ENCODE assay signal across 7 mouse cellular contexts in the genomic region with DNA sequence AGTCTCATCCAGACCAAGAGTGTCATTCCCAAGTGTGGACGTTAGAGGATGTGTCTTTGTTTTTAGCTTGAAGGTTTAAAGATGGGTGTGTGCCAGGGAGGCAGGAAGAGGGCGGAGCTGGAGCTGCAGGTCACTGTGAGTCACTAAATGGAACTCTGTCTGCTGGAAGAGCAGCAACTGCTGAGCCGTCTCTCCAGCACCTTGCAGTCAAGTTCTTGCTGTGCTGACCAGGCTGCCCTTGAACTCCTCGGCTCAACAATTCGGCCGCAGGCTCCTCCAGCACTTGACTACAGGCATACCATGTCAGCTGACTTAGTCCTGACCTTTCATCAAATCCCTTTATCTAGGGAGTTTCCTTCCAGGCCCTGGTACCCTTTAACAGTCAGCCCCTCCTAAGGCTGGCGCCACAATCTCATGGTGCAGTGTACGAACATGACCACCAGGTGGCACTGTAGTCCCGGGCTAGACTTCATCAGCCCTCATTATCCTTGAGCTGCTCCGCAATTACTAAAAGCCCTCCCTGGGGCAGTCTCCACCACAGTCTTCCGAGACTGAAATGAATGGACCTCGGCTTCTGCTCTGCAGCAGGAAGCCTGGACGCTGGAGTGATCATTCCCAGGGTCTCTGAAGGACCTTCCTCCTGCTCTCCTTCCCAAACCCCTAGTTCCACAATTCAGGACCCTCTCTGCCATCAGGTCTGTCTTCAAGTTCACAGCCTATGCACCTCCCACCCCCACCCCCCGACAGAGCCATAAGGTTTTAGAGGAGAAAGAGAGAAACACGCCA. TPM values are rescaled to one million over a fixed set of nuclear protein-coding genes. Genes with fewer than 3 reads are reported as not detected.
DNase-seq lines count a peak whose midpoint lies in the region; ATAC-seq lines count a peak whose summit lies in the region.

No protein-coding gene starts in this region.

- H3K9ac ChIP-seq in midbrain, embryonic 12.5 days (replicated peaks), result peak overlapping the region; percentile 46

- H3K4me3 ChIP-seq in limb, embryonic 10.5 days, result peak overlapping the region; percentile 43
- H3K4me3 ChIP-seq in midbrain, embryonic 12.5 days, result peak overlapping the region; percentile 17

- H3K4me2 ChIP-seq in midbrain, embryonic 12.5 days (replicated peaks), result peak overlapping the region; percentile 47

- no peaks in the 10 kb centered on the region for H3K9me3 ChIP-seq in limb, embryonic 10.5 days (replicated peaks)
- no peaks in the 10 kb centered on the region for H3K9me3 ChIP-seq in midbrain, embryonic 12.5 days

- peak overlapping the region; percentile 91 for H3K27ac ChIP-seq in limb, embryonic 10.5 days
- peak overlapping the region; percentile 72 for H3K27ac ChIP-seq in midbrain, embryonic 12.5 days (replicated peaks)

- no peaks in the 10 kb centered on the region for H3K36me3 ChIP-seq in limb, embryonic 10.5 days
- H3K36me3 ChIP-seq in midbrain, embryonic 12.5 days, result no peaks in the 10 kb centered on the region

- H3K27me3 ChIP-seq in limb, embryonic 10.5 days (ENCODE audit: low read depth, poor library complexity, severe bottlenecking), result peaks cover 12% of the 10 kb centered on the region
- peaks cover 25% of the 10 kb centered on the region for H3K27me3 ChIP-seq in midbrain, embryonic 12.5 days

- WGBS in limb, embryonic 10.5 days, result 6% methylated on average over 15 of the region's 15 CpGs
- WGBS in midbrain, embryonic 12.5 days, result 8% methylated on average over 15 of the region's 15 CpGs

- peaks cover 48% of the 10 kb centered on the region for H3K4me1 ChIP-seq in limb, embryonic 10.5 days
- H3K4me1 ChIP-seq in midbrain, embryonic 12.5 days, result peaks cover 20% of the 10 kb centered on the region

- peak; percentile 94 to 98 for DNase-seq in adrenal gland, adult (ENCODE audit: inconsistent age in 2 of 2, low spot score in 1 of 2)
- DNase-seq in embryo, embryonic 9.5 days (ENCODE audit: extremely low spot score), result peak; percentile 91
- DNase-seq in kidney, adult 11 months, result peak; percentile 74
- peak; percentile 93 for DNase-seq in limb, embryonic 10.5 days (ENCODE audit: low spot score)
- DNase-seq in skeletal muscle tissue, adult 2 months (ENCODE audit: low read depth, low spot score), result peak; percentile 80

- ATAC-seq in granulocyte monocyte progenitor cell, adult 5-6 weeks (replicated peaks; ENCODE audit: poor library complexity, severe bottlenecking), result peak; percentile 80
- ATAC-seq in midbrain, embryonic 12.5 days (ENCODE audit: low FRiP score, low read depth), result peak; percentile 73

RNA-seq across cellular contexts. Expression of a gene that starts 23.1 kb away (rescaled TPM):
- 15.1 and 25.0 TPM in 2 replicates for total RNA-seq in granulocyte monocyte progenitor cell, adult 5-6 weeks (2014; fragmentation: Nextera tagmentation)
- 17.5 and 17.6 TPM in 2 replicates for total RNA-seq in granulocyte monocyte progenitor cell, adult 5-6 weeks (2017)
- polyA plus RNA-seq in limb, embryonic 10.5 days (2016; fragmentation: Nextera tagmentation; extraction: Ambion mirVana), result 25.7 and 27.9 TPM in 2 replicates
- 32.1 and 35.3 TPM in 2 replicates for polyA plus RNA-seq in midbrain, embryonic 12.5 days (2016; fragmentation: Nextera tagmentation; extraction: Ambion mirVana)

RNA-seq across cellular contexts. Expression of a gene that starts 28.4 kb away (rescaled TPM):
- total RNA-seq in granulocyte monocyte progenitor cell, adult 5-6 weeks (2014; fragmentation: Nextera tagmentation), result not detected in 2 replicates
- 0.99 and 2.4 TPM in 2 replicates for total RNA-seq in granulocyte monocyte progenitor cell, adult 5-6 weeks (2017)
- polyA plus RNA-seq in limb, embryonic 10.5 days (2016; fragmentation: Nextera tagmentation; extraction: Ambion mirVana), result 0.19 and 0.33 TPM in 2 replicates
- 0.08 and 0.12 TPM in 2 replicates for polyA plus RNA-seq in midbrain, embryonic 12.5 days (2016; fragmentation: Nextera tagmentation; extraction: Ambion mirVana)

Comparison
In these comparisons a context has a peak if more than half of its experiments do, and no peak if none do; other contexts are left out.
1. Peak in every context shown above with its lines: DNase-seq, ATAC-seq, H3K4me3 ChIP-seq and H3K27ac ChIP-seq.